Mouse (Mus musculus): ENCODE results near the gene Serinc4. TPM values are rescaled to one million over a fixed set of nuclear protein-coding genes. Genes with fewer than 3 reads are reported as not detected.
"Not testable (repeated sequence)": the region's sequence is repeated elsewhere in the genome, so short reads cannot be mapped to it uniquely, and the experiment has no call there.

Gene Serinc4
- polyA plus RNA-seq (2015; fragmentation: Nextera tagmentation; extraction: Ambion mirVana), result 0.11 and 0.19 TPM in 2 replicates

- ATAC-seq (replicated peaks; ENCODE audit: extremely low read depth, insufficient read depth, low FRiP score), result peak; percentile 85
- peak within 1 kb of the TSS; percentile 76 for H3K4me3 ChIP-seq (ENCODE audit: low read length)
- peaks cover 5% of the 10 kb centered on the region; the same call in 1 of the 2 replicates for H3K36me3 ChIP-seq (ENCODE audit: control insufficient read depth, insufficient read depth)
- no peaks in the 10 kb centered on the region for H3K9me3 ChIP-seq (replicated peaks; ENCODE audit: control insufficient read depth, low read length)
- peak within 1 kb of the TSS; percentile 82 for H3K9ac ChIP-seq (ENCODE audit: low read length)
- H3K4me2 ChIP-seq (ENCODE audit: low read depth, low read length), result peak within 1 kb of the TSS; percentile 63
- no peaks in the 10 kb centered on the region for H3K27me3 ChIP-seq (ENCODE audit: control insufficient read depth, insufficient read depth, low read length)
- peak within 1 kb of the TSS; percentile 80 for H3K27ac ChIP-seq (ENCODE audit: low read length)
- 3% methylated on average over 41 of the region's 41 CpGs for WGBS
- H3K4me1 ChIP-seq (ENCODE audit: control insufficient read depth, insufficient read depth, low read length), result peaks cover 26% of the 10 kb centered on the region
Observed at GRCm38 (mm10) chr2:121456692-121457642, at the start of gene Serinc4. Gene Serinc4 (minus strand): TSS chr2:121456781.

DNA sequence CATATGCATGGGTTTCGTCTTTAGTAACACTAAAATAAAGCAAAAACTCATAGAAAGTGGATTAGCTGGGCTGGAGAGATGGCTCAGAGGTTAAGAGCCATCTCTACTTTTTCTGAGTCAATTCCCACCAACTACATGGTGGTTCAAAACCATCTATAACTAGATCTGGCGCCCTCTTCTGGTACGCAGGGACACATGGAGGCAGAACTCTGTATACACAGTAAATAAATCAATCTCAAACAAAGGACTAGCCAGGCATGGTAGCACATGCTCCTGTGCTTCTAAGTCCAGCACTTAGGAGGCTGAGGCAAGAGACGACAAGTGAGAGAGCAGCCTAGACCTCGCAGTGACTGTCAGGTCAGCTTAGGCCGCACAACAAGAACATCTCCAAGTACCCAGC, 45.0 kb upstream of the Serinc4 start:
- H3K9ac ChIP-seq (ENCODE audit: low read length); H3K9me3 ChIP-seq (replicated peaks; ENCODE audit: control insufficient read depth, low read length); H3K27me3 ChIP-seq (ENCODE audit: control insufficient read depth, insufficient read depth, low read length); H3K4me1 ChIP-seq (ENCODE audit: control insufficient read depth, insufficient read depth, low read length); H3K27ac ChIP-seq (ENCODE audit: low read length); H3K4me2 ChIP-seq (ENCODE audit: low read depth, low read length); H3K4me3 ChIP-seq (ENCODE audit: low read length); H3K36me3 ChIP-seq (ENCODE audit: control insufficient read depth, insufficient read depth); ATAC-seq (replicated peaks; ENCODE audit: extremely low read depth, insufficient read depth, low FRiP score): not testable (repeated sequence)
- WGBS, result 100% methylated on average over 1 of the region's 6 CpGs

DNA sequence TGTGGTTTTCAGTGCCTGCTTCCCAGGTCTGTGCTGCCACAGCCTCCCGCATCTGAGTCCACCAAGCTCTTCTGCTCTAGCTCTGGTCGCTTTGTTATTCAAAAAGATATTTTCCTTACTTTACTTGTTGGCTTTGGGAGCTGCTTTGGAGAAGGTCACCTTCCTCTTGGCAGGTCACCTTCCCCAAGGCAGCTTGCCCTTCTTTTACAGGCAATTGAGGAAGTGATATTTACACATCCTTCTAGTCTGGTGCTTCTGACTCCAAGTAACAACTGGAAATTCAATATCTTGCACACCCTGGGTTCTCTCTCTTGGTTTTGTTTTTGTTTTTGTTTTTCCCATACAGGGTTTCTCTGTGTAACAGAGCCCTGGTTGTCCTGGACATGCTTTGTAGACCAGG, 27.8 kb upstream of the Serinc4 start:
- H3K27me3 ChIP-seq (ENCODE audit: control insufficient read depth, insufficient read depth, low read length); ATAC-seq (replicated peaks; ENCODE audit: extremely low read depth, insufficient read depth, low FRiP score); H3K36me3 ChIP-seq (ENCODE audit: control insufficient read depth, insufficient read depth); H3K4me1 ChIP-seq (ENCODE audit: control insufficient read depth, insufficient read depth, low read length); H3K27ac ChIP-seq (ENCODE audit: low read length); H3K4me2 ChIP-seq (ENCODE audit: low read depth, low read length); H3K9me3 ChIP-seq (replicated peaks; ENCODE audit: control insufficient read depth, low read length); H3K4me3 ChIP-seq (ENCODE audit: low read length); H3K9ac ChIP-seq (ENCODE audit: low read length): not testable (repeated sequence)
- WGBS, result 50% methylated on average over 1 of the region's 2 CpGs

DNA sequence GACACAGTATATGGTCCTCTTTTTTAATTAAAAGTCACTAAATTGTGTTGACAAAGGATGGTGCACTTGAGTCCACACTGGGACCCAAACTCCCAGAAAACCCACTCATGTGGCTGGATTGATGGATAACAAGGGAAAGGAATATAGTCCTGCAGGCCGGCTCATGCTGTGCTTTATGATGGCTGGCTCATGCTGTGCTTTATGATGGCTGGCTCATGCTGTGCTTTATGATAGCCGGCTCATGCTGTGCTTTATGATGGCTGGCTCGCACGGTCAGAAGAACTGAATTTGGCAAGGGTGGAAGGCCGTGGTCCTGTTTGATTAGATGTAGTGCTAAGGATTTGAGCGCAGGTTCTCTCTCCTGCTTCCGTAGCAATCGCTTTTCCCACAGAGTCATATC, 27.0 kb upstream of the Serinc4 start:
- H3K36me3 ChIP-seq (ENCODE audit: control insufficient read depth, insufficient read depth), result no peaks in the 10 kb centered on the region
- H3K4me3 ChIP-seq (ENCODE audit: low read length), result no peak overlapping the region
- no peak overlapping the region for H3K4me2 ChIP-seq (ENCODE audit: low read depth, low read length)
- ATAC-seq (replicated peaks; ENCODE audit: extremely low read depth, insufficient read depth, low FRiP score), result no peak
- no peak overlapping the region for H3K9ac ChIP-seq (ENCODE audit: low read length)
- no peaks in the 10 kb centered on the region for H3K4me1 ChIP-seq (ENCODE audit: control insufficient read depth, insufficient read depth, low read length)
- no peak overlapping the region for H3K27ac ChIP-seq (ENCODE audit: low read length)
- no peaks in the 10 kb centered on the region for H3K27me3 ChIP-seq (ENCODE audit: control insufficient read depth, insufficient read depth, low read length)
- no peaks in the 10 kb centered on the region for H3K9me3 ChIP-seq (replicated peaks; ENCODE audit: control insufficient read depth, low read length)
- 77% methylated on average over 8 of the region's 8 CpGs for WGBS

DNA sequence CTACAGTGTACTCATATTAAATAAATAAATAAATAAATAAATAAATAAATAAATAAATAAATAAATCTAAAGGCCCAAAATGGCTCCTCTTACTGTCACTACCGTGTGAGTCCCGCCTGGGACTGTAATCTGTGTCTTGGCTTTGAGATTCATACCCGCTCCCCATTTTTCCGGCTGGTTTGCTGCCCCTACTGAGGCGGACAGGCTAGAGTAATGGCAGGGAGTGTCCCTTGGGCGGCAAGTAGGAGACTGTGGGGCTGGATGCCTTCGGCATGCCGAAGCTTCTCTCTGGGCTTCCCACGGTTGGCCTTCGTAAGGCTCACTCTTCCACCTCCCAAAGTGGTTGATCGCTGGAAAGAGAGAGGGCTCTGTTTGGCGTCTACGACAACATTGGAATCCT, 24.3 kb upstream of the Serinc4 start:
- not testable (repeated sequence) for H3K9me3 ChIP-seq (replicated peaks; ENCODE audit: control insufficient read depth, low read length); H3K27me3 ChIP-seq (ENCODE audit: control insufficient read depth, insufficient read depth, low read length); ATAC-seq (replicated peaks; ENCODE audit: extremely low read depth, insufficient read depth, low FRiP score); H3K36me3 ChIP-seq (ENCODE audit: control insufficient read depth, insufficient read depth); H3K4me2 ChIP-seq (ENCODE audit: low read depth, low read length); H3K4me3 ChIP-seq (ENCODE audit: low read length); H3K9ac ChIP-seq (ENCODE audit: low read length); H3K4me1 ChIP-seq (ENCODE audit: control insufficient read depth, insufficient read depth, low read length); H3K27ac ChIP-seq (ENCODE audit: low read length)
- WGBS, result 84% methylated on average over 13 of the region's 13 CpGs

GRCm38 (mm10) chr2:121480498-121480897, 23.9 kb upstream of the Serinc4 start:
- no peak overlapping the region for H3K9ac ChIP-seq (ENCODE audit: low read length)
- H3K9me3 ChIP-seq (replicated peaks; ENCODE audit: control insufficient read depth, low read length), result no peaks in the 10 kb centered on the region
- no peak for ATAC-seq (replicated peaks; ENCODE audit: extremely low read depth, insufficient read depth, low FRiP score)
- no peaks in the 10 kb centered on the region for H3K4me1 ChIP-seq (ENCODE audit: control insufficient read depth, insufficient read depth, low read length)
- no peak overlapping the region for H3K4me2 ChIP-seq (ENCODE audit: low read depth, low read length)
- no peaks in the 10 kb centered on the region for H3K36me3 ChIP-seq (ENCODE audit: control insufficient read depth, insufficient read depth)
- no peak overlapping the region for H3K27ac ChIP-seq (ENCODE audit: low read length)
- H3K27me3 ChIP-seq (ENCODE audit: control insufficient read depth, insufficient read depth, low read length), result no peaks in the 10 kb centered on the region
- no peak overlapping the region for H3K4me3 ChIP-seq (ENCODE audit: low read length)
- WGBS, result 51% methylated on average over 3 of the region's 3 CpGs

- no peak for ATAC-seq (replicated peaks; ENCODE audit: extremely low read depth, insufficient read depth, low FRiP score)
- WGBS, result 82% methylated on average over 3 of the region's 3 CpGs
- Histone ChIP-seq H3K9me3 (replicated peaks; ENCODE audit: control insufficient read depth, low read length) (no peaks in the 10 kb centered on the region), H3K4me3 (ENCODE audit: low read length) (no peak overlapping the region), H3K27me3 (ENCODE audit: control insufficient read depth, insufficient read depth, low read length) (no peaks in the 10 kb centered on the region), H3K9ac (ENCODE audit: low read length) (no peak overlapping the region), H3K36me3 (ENCODE audit: control insufficient read depth, insufficient read depth) (no peaks in the 10 kb centered on the region), H3K4me2 (ENCODE audit: low read depth, low read length) (no peak overlapping the region), H3K27ac (ENCODE audit: low read length) (no peak overlapping the region), H3K4me1 (ENCODE audit: control insufficient read depth, insufficient read depth, low read length) (0 out of 2 replicates have a peak, but pooled peaks cover 2% of the 10 kb centered on the region)
Observed at GRCm38 (mm10) chr2:121477491-121478266, 21.1 kb upstream of the Serinc4 start.

- H3K27ac ChIP-seq (ENCODE audit: low read length); H3K4me2 ChIP-seq (ENCODE audit: low read depth, low read length); H3K36me3 ChIP-seq (ENCODE audit: control insufficient read depth, insufficient read depth); H3K4me1 ChIP-seq (ENCODE audit: control insufficient read depth, insufficient read depth, low read length); H3K4me3 ChIP-seq (ENCODE audit: low read length); H3K9ac ChIP-seq (ENCODE audit: low read length); H3K9me3 ChIP-seq (replicated peaks; ENCODE audit: control insufficient read depth, low read length); ATAC-seq (replicated peaks; ENCODE audit: extremely low read depth, insufficient read depth, low FRiP score); H3K27me3 ChIP-seq (ENCODE audit: control insufficient read depth, insufficient read depth, low read length): not testable (repeated sequence)
- 93% methylated on average over 2 of the region's 2 CpGs for WGBS
Observed at GRCm38 (mm10) chr2:121475306-121475705, 18.7 kb upstream of the Serinc4 start.

GRCm38 (mm10) chr2:121474180-121474535, 17.6 kb upstream of the Serinc4 start:
- H3K27ac ChIP-seq (ENCODE audit: low read length), result peak overlapping the region; percentile 61
- no peak for ATAC-seq (replicated peaks; ENCODE audit: extremely low read depth, insufficient read depth, low FRiP score)
- H3K9me3 ChIP-seq (replicated peaks; ENCODE audit: control insufficient read depth, low read length), result no peaks in the 10 kb centered on the region
- WGBS, result 25% methylated on average over 8 of the region's 8 CpGs
- H3K4me1 ChIP-seq (ENCODE audit: control insufficient read depth, insufficient read depth, low read length), result 0 out of 2 replicates have a peak, but pooled peaks cover 2% of the 10 kb centered on the region
- no peaks in the 10 kb centered on the region for H3K27me3 ChIP-seq (ENCODE audit: control insufficient read depth, insufficient read depth, low read length)
- H3K4me2 ChIP-seq (ENCODE audit: low read depth, low read length), result peak overlapping the region; percentile 75
- H3K4me3 ChIP-seq (ENCODE audit: low read length), result peak overlapping the region; percentile 78
- H3K36me3 ChIP-seq (ENCODE audit: control insufficient read depth, insufficient read depth), result no peaks in the 10 kb centered on the region
- peak overlapping the region; percentile 83 for H3K9ac ChIP-seq (ENCODE audit: low read length)

Measured in heart, embryonic 16.5 days (tissue).